Mouse (Mus musculus): Measurements from ENCODE around the gene Pnpla1. TPM values are rescaled to one million over a fixed set of nuclear protein-coding genes. Genes with fewer than 3 reads are reported as not detected.

Pnpla1 gene
- polyA plus RNA-seq (2017; shearing (Covaris generic)), result not detected

DNA sequence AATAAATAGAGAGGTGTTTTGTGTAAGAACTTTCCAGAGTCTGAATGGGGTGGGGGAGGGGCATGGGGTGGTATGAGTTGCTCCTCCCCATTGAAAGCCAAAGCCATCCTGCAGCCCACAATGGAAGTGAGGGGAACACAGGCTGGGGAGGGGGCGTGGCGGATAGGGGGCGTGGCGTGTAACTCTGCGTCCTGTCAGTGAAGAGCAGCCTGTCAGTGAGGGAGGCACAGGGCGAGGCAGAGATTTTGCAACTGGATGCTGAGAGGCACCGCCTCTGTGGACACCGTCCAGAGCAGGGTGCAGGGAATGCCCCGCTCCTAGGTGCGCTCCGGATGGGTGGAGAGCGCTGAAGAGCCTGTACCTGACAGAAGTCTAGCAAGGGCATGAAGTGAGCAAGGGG is at the start of gene Pnpla1:
Pnpla1 (plus strand) TSS at position 207 of the 400 bp plus-strand sequence.

DNA sequence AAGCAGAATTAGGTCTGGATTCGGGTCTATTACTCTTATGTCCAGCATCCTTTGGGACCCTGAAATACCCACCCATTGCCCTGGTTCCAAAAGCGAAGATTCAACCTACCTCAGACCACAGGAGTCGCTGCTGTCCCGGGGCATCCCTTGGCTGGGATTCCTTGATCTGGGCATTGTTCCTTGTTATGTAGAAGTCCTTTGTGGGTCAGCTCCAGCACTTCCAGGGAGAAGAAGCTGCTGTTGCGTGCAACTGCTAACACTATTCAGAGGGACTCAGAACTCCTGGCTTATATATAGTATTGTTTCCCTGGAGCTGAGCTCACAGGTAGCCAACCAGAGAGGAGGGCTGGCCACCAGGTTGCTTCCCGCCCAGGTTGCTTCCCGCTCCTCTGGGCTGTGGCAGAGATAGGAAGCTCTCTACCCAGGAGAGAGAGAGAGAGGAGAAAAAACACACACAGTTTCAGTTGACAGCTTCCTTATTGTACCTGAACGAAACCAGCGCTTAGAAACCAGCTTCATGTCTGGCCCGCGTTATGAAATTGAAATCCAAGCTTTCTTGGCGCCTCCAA is 56.9 kb downstream of the Pnpla1 start, which contains the start of gene 4930539E08Rik:
4930539E08Rik (minus strand) TSS at position 265 of the 569 bp plus-strand sequence.

Other genes with a start within 250 kb of the Pnpla1 start
- 265 TPM for gene Srpk1, start 235.7 kb upstream of the Pnpla1 start, polyA plus RNA-seq (2017; shearing (Covaris generic))
- gene Slc26a8, start 168.2 kb upstream of the Pnpla1 start, polyA plus RNA-seq (2017; shearing (Covaris generic)), result 0.54 TPM
- 107 TPM for gene Mapk14, start 167.1 kb upstream of the Pnpla1 start, polyA plus RNA-seq (2017; shearing (Covaris generic))
- gene AC170998.1, start 132.3 kb upstream of the Pnpla1 start, polyA plus RNA-seq (2017; shearing (Covaris generic)), result 8.5 TPM
- gene Mapk13, start 89.1 kb upstream of the Pnpla1 start, polyA plus RNA-seq (2017; shearing (Covaris generic)), result not detected
- gene Brpf3, start 57.3 kb upstream of the Pnpla1 start, polyA plus RNA-seq (2017; shearing (Covaris generic)), result 15.1 TPM
- gene 4930539E08Rik, start 56.9 kb downstream of the Pnpla1 start, polyA plus RNA-seq (2017; shearing (Covaris generic)), result 0.16 TPM
- not detected for gene Pxt1, start 85.4 kb downstream of the Pnpla1 start, polyA plus RNA-seq (2017; shearing (Covaris generic))
- gene Kctd20, start 93.5 kb downstream of the Pnpla1 start, polyA plus RNA-seq (2017; shearing (Covaris generic)), result 61.7 TPM
- 310 TPM for gene Stk38, start 149.6 kb downstream of the Pnpla1 start, polyA plus RNA-seq (2017; shearing (Covaris generic))
- gene Srsf3, start 174.2 kb downstream of the Pnpla1 start, polyA plus RNA-seq (2017; shearing (Covaris generic)), result 528 TPM
- gene Cdkn1a, start 232.6 kb downstream of the Pnpla1 start, polyA plus RNA-seq (2017; shearing (Covaris generic)), result 140 TPM